Mouse (Mus musculus) embryonic fibroblast, embryonic 13.5 days (primary cell): ENCODE measurements around the gene Gpr84. TPM values are rescaled to one million over a fixed set of nuclear protein-coding genes. Genes with fewer than 3 reads are reported as not detected.

ENCODE experiments used
- H3K27ac ChIP-seq: 2 replicates; pipeline ENCODE4 v1.5.1; 2012; ENCODE audit warnings: low read length, control low read depth, inconsistent platforms; ENCODE audit not compliant: insufficient read depth
- H3K4me1 ChIP-seq: 2 replicates; pipeline ENCODE4 v1.6.1; 2011; ENCODE audit warnings: low read length; ENCODE audit not compliant: control insufficient read depth, insufficient read depth
- H3K4me3 ChIP-seq: 2 replicates; pipeline ENCODE4 v1.5.1; 2011; ENCODE audit warnings: mild to moderate bottlenecking, control low read depth, low read length; ENCODE audit not compliant: insufficient read depth
- CTCF ChIP-seq: IDR thresholded peaks from 2 replicates; pipeline ENCODE4 v1.5.1; 2011; ENCODE audit warnings: mild to moderate bottlenecking, control low read depth, low read length, moderate library complexity, borderline replicate concordance; ENCODE audit not compliant: insufficient read depth
- POLR2A ChIP-seq: IDR thresholded peaks from 2 replicates; pipeline ENCODE4 v1.6.1; 2011; ENCODE audit warnings: low read depth, mild to moderate bottlenecking, control low read depth, low read length, moderate library complexity
- polyA plus RNA-seq: library from polyadenylated mRNA; stranded (reverse); fragments of >200 nt; gene quantifications from 2 replicates; pipeline ENCODE4 v1.2.4, GENCODE M21; 2011; ENCODE audit warnings: low read depth; ENCODE audit not compliant: missing spikeins, insufficient read length

The Gpr84 gene
- polyA plus RNA-seq: 0.40 TPM in 1 of 2 replicates, not detected in the other

GRCm38 (mm10) chr15:103310365-103310910 lies at the start of gene Gpr84:
Gene Gpr84, minus strand, starts transcription at chr15:103310612.
- peaks cover 2% of the 10 kb centered on the region; the same call in 1 of the 2 replicates for H3K4me1 ChIP-seq
- no peak within 1 kb of the TSS for H3K4me3 ChIP-seq
- H3K27ac ChIP-seq: no peak within 1 kb of the TSS
- no peak for TF ChIP-seq POLR2A
- no peak for TF ChIP-seq CTCF

GRCm38 (mm10) chr15:103359869-103360602 lies 49.6 kb upstream of the Gpr84 start:
- TF ChIP-seq CTCF: no peak
- no peak for TF ChIP-seq POLR2A
- peak overlapping the region; percentile 40 for H3K27ac ChIP-seq
- H3K4me3 ChIP-seq: no peak overlapping the region
- H3K4me1 ChIP-seq: peaks cover 19% of the 10 kb centered on the region

GRCm38 (mm10) chr15:103359122-103359510 lies 48.7 kb upstream of the Gpr84 start:
- peak overlapping the region; percentile 40 for H3K27ac ChIP-seq
- no peak for TF ChIP-seq CTCF
- no peak for TF ChIP-seq POLR2A

GRCm38 (mm10) chr15:103358278-103359121 lies 48.1 kb upstream of the Gpr84 start:
- H3K4me1 ChIP-seq: peaks cover 19% of the 10 kb centered on the region
- no peak overlapping the region for H3K4me3 ChIP-seq
- H3K27ac ChIP-seq: peak overlapping the region; percentile 83
- TF ChIP-seq POLR2A (peak; percentile 26; the same call in 1 of the 2 replicates), CTCF (no peak)

More at GRCm38 (mm10) chr15:103359122-103359510, 48.7 kb upstream of the Gpr84 start:
- Histone ChIP-seq H3K4me3 (no peak overlapping the region), H3K4me1 (peaks cover 19% of the 10 kb centered on the region)

- Histone ChIP-seq H3K4me3 (no peak overlapping the region), H3K27ac (peak overlapping the region; percentile 83), H3K4me1 (peaks cover 19% of the 10 kb centered on the region)
- no peak for TF ChIP-seq CTCF
- 0 out of 2 replicates have a peak, but pooled peaks have one; percentile 25 for TF ChIP-seq POLR2A
Observed at GRCm38 (mm10) chr15:103357817-103358216, 47.4 kb upstream of the Gpr84 start.

- H3K4me3 ChIP-seq: no peak overlapping the region
- peaks cover 19% of the 10 kb centered on the region for H3K4me1 ChIP-seq
- TF ChIP-seq CTCF (no peak), POLR2A (no peak)
- H3K27ac ChIP-seq: no peak overlapping the region
Observed at GRCm38 (mm10) chr15:103356130-103356529, 45.7 kb upstream of the Gpr84 start.

- Histone ChIP-seq H3K4me1 (peaks cover 19% of the 10 kb centered on the region), H3K4me3 (no peak overlapping the region), H3K27ac (no peak overlapping the region)
- TF ChIP-seq POLR2A (no peak), CTCF (no peak)
Observed at GRCm38 (mm10) chr15:103355420-103355819, 45.0 kb upstream of the Gpr84 start.

- TF ChIP-seq CTCF (no peak), POLR2A (no peak)
- no peak overlapping the region for H3K27ac ChIP-seq
- H3K4me1 ChIP-seq: peaks cover 15% of the 10 kb centered on the region
- H3K4me3 ChIP-seq: no peak overlapping the region
Observed at GRCm38 (mm10) chr15:103354690-103355089, 44.3 kb upstream of the Gpr84 start.

GRCm38 (mm10) chr15:103353511-103354256 lies 43.3 kb upstream of the Gpr84 start:
- Histone ChIP-seq H3K4me1 (peaks cover 8% of the 10 kb centered on the region), H3K4me3 (no peak overlapping the region), H3K27ac (no peak overlapping the region)
- no peak for TF ChIP-seq POLR2A
- no peak for TF ChIP-seq CTCF
